Mouse (Mus musculus) forelimb bud, embryonic 11.5 days (tissue): Measurements from ENCODE around the gene Cdh16.
A peak's percentile ranks its signal among the peaks of the same experiment; 100 is the strongest.
"Not testable (repeated sequence)": the region's sequence is repeated elsewhere in the genome, so short reads cannot be mapped to it uniquely, and the experiment has no call there.

Source experiments
- DNase-seq: peaks from one replicate; pipeline ENCODE4 v3.0.0-alpha.2; 2012; ENCODE audit warnings: low read depth, low spot score

Gene Cdh16

DNA sequence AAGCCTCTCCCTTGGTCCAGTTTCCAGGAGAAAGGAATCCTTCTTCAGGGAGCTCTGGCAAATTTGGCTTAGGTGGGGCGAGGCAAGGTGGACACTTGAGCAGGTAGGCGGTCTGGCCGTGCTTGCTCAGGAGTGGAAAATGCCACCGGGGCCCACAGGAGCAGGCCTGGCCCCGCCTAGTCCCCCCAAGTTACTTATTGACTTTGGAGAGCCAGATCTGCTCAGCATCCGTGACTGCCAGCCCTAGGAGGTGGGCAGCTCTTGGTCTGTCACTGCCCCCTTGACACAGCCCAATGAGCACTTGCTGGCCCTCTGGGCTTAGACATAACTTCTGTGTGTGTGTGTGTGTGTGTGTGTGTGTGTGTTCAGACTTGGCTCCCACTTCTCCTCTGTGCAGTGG is at the start of gene Cdh16:
Cdh16 (minus strand) TSS at position 236 of the 400 bp plus-strand sequence.
- DNase-seq = no peak

DNA sequence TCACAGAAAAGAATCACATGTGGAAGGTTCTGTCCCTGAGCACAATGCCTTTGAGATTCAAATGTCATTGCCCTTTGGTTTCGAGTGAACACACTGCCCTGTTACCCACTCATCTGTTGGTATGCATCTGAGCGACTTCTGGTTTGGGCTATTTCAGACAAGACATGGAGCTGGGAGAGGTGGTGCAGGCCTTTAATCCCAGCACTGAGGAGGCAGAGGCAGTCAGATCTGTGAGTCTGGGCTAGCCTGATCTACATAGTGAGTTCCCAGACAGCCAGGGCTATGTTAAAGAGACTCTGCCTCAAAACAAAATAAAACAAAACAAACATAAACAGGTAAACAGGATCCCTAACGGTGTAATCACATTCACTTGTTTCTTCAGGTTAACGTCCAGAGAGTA is 31.4 kb upstream of the Cdh16 start:
- DNase-seq = no peak

DNA sequence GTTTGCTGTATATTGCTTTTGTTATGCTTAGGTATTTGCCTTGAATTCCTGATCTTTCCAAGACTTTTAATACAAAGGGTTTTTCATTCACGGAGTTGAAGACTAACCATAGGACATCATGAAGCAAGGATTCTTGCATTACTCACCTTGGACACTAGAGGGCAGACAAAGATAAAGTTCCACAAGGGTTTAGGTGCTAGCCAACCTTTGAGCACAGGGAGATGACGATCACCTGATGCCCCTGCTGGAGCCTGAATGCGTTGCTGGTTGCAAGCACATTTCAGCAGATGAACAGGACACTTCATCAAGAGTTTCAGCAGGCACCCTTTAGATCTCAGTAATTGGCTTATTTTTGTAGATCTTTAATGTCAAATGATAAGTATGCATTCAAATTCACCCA is 30.8 kb upstream of the Cdh16 start:
- peak; percentile 91 for DNase-seq

DNA sequence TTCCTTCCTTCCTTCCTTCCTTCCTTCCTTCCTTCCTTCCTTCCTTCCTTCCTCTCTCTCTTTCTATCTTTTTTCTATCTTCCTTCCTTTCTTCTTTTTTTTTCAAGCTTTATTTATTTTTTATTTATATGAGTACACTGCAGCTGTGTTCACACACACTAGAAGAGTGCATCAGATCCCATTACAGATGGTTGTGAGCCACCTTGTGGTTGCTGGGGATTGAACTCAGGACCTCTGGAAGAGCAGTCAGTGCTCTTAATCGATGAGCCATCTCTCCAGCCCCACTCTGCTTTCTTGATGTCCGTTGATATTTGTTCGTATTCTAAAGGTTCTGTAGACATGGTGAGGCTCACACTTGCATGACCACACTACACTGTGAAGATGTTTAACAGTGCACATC is 20.0 kb upstream of the Cdh16 start:
- DNase-seq = not testable (repeated sequence)

DNA sequence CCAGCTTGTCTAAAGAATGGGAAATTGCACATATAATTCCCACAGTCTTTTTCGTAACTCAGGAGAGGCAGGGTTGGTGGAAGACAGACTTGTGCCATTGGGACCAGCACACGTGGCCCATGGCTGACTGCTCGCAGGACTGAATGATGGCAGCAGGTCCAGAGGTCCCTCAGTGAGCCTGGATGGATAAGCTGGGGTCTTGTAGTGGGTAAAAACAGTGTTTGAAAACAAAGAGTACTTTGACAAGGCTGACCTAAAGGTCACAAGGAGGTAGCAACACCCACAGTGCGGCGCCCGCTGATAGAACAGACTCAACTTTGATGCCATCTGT is 18.1 kb upstream of the Cdh16 start:
- DNase-seq = no peak

DNA sequence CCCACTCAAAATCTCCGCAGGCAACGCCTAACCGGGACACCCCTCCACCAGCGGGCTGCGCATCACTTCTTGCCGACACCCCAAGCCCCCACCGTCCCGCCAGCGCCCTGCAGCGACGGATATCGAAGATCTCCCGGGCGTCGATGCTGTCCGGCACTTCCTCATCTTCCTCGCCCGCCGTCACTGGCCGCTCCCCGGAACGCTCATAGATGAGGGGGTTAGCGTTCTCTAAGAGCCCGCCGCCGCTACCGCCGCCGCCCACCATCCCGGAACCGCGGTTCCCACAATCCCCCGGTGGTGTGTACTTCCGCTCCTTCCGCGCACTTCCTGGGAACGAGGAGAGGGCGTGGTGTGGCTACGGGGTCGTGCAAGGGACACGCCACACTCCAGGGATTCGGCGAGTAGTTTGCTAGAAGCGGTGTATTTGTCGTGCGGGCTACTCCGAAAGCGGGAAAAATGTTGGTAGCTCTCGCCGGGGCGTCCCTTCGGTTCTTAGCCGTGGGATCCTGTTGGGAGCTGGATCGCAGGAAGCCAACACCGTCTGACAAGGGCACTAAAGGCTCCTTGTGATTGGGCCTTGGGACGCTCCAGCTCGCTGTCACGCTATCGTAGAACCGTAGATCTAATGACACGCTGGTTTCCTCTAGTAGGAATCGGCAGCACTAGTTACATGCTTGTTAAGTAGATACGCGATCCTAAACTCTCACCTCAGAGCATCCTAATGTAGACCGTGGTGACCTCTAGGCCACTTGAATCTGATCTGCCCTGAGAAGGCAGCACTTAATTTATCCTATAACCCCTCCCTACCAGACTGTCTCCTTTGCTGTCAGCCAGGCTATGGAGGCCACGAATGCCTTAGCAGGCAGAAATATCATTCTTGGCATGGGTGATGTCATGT is 17.5 kb upstream of the Cdh16 start, which contains the start of gene Ciao2b:
Ciao2b (minus strand) TSS at position 540 of the 898 bp plus-strand sequence.
- DNase-seq = peak; percentile 79

DNA sequence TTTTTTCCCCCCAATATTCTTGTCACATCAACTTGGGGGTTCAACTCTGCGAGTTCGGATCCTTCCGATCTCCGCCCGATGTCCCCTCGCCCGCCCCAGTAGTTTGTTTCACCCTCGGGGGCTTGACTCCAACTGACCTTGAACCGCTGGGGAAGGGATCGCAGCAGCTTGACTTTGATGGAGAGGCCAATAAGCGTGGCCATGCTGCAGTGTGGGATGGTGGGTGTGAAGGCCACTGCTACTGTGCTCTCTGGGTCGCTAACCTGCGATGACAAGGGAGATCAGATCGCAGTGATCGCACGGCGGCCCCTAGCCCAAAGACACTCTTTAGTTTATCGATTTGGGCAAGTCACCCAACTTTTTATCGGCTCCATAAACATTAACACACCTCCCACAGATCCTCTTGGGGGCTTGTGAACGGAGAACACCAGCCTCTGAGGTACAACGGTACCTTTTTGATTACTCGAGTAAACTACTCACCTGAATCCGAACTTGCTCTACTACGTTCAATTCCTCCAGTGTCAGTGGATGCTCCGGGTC is 16.7 kb upstream of the Cdh16 start:
- no peak for DNase-seq

DNA sequence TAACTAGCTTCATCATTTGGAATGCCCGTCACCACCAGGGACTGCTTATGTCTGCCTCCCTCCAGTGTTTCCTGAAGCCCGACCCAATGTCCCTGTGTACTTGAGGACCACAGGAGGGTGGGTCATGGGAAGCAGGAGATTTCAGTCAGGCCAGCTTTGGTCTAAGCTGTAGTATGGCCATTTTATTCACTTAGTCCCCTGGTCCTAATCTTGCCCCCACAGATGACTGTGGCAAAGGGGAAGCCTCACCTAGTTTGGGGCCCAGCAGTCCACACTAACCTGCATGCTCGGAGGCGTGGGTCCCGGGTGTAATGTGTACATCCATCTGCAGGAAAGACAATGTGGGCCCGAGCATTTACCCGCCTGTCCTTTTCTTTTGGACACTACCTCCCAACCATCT is 16.0 kb upstream of the Cdh16 start:
- no peak for DNase-seq

DNA sequence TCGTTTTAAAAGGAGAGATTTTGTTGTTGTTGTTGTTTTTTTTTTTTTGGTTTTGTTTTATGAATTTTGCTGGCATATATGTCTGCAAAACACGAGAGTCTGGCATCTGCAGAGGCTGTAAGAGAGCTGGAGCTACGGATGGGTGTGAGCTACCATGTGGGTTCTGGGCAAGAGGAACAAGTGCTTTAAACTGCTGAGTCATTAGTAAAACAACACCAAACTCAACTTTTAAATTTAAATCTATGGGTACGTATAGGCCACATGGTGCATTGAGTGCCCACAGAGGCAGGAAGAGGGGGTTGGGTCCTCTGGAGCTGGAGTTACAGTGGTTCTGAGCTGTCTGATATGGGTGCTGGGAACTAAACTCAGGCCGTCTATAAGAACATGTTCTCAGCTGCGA is 13.8 kb upstream of the Cdh16 start:
- DNase-seq = no peak

DNA sequence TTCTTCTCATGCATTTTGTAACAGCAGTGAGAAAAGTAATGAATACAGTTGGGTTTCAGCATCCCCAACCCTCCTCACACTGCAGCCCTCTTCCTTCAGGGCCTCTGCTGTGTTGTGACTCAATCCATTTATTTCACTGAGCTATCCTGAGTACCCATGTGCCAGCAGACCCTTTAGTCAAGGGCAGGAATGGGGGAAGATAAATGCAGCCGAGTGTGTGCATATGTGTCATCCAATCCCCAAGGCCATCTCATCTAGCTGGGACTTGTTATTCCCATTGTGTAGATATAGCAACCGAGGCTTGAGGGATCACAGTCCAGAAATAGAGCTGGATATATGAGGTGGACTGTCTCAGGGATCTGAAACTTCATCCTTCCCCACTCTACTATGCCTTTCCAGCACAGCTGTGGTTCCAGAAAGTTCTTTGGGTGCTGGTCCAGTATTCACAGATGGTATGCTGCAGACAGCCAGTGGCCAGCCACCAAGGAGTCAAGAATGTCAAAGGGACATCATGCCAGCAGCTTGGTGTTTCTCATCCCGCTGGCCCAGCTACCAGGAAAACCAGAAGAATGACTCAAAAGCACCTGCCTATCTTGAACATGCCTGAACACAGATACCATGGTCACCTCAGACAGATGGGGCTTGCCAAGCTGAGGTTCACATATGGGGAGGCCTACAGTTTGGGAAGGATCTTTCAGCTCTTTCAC is 11.0 kb upstream of the Cdh16 start:
- DNase-seq = no peak

DNA sequence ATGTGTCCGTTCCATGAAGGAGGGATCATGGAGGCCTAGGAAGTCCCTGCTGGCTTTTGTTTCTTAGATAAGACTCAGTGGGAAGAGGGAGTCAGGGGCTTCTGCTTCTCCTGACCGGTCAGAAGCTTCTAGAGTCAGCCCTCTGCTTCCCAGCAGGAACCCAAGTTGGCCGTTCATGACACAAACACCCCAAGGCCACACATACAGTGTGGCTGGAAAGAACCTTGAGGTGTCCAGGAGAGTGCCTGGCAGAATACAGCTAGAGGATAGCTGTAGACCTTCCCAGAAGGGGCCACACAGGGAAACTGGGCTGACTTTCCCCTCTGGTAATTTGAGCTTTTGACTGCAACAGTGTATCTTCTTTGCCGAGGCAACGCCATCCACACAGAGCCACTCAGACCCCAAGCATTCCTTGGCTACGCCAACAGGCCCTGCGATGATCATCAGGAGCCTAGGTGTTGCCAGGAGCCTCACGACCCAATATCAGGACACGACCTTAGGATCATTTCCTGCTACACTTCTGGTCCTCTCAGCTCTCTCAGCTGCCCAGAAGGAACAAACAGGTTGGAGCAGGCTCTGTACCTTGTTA is 9.1 kb upstream of the Cdh16 start:
- DNase-seq = no peak

DNA sequence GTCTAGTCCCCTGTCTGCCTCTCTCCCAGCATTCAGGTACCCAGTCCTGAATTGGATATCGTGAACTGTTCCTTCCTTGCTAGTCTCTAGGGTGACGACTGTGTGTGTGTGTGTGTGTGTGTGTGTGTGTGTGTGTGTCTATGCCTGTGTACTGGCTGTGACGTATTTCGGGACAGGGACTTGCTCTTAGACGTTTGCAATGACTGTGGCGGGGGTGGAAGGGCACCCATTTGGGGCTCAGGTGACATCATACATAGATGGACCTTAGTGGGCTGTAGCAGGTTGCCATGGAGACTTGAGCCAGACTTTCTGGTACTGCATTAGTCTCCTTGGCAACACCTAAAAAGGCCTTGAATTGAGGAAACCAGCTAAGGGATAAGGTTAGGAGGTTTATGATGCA is 8.3 kb upstream of the Cdh16 start:
- DNase-seq = no peak

DNA sequence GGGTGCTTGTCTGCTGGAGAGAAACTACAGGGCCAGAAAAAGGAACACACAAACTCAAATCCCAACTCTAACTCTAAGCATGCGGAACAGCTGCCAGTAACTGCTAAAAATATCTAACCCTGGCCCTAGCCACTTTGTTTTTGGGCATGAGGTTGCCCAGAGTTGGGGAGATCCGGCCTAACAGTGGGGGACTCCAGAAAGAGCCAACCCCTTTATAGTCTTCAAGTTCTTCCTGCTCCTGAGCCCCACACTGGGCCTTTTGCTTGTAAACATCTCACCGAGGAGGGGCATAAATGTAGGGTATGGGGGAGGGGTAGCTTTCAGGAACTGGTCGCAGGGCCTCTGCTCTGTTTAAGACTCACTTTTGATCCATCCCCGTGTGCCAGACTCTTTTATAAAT is 7.8 kb upstream of the Cdh16 start:
- DNase-seq = peak; percentile 28

DNA sequence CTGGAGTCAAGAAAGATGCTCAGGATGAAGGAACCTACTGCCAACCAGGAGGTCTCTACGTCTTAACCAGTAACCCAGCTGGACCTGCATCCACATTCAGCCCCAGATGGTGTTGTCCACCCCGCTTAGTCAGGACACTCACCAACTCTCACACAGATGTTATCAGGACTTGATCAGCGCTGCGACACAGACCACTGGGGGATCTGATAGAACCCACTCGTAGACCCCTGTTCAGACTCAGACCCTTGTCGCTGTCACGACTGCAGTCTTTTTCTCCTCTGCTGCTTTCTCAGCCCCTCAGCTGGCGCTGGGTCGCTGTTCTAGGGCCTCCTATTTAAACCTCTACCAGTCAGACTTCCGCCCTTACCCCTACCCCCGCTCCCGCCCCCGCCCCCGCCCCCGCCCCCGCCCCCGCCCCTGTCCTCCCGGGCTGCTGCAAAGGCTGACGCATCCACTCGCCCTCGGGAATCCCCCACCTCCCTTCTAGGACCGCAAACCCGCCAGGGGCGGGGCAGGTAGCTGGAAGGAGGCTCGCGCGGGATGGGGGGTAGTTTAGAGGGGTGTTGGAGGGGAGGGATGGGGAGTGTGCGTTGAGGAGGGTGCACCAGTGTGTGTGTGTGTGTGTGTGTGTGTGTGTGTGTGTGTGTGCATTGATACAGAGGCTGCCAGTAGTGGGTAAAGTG is 6.9 kb upstream of the Cdh16 start, which contains the start of gene Rrad:
Rrad (minus strand) TSS at position 347 of the 683 bp plus-strand sequence.
- DNase-seq = peak; percentile 45

DNA sequence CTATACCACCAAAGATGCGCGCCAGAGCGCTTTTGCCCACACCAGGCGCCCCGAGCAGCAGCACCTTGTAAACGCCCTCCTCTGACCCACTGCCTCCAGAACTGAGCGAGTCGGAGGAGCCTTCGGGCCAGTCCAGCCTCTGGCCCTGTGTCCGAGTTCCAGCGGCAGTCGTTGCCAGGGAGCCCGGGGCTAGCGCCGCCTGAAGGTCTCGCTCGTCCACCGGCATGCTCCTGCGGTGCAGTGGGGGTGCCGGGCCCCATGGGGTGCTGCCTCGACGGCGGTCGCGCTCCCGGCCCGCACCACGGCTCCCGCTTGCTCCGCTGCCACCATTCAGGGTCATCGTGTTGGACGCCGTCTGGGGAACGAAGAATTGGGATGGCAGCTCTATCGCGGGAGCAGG is 6.4 kb upstream of the Cdh16 start:
- DNase-seq = no peak

DNA sequence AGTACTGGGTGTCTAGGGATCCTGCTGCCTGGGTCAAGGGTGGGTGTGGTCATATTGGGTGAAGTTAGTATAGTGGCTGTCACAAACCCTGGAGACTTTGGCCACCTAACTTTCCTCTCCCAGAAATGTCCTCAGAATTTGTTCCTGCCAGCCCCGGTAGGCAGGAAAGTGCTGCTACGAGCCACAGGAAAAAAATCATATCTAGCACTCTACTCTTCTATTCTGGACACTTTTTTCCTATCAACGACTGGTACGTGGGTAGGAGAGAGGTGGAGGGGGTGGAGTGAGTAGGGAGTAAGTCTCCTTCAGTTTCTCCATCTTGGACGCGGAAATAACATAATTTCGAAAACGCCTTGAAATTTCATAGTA is 5.9 kb upstream of the Cdh16 start:
- no peak for DNase-seq

DNA sequence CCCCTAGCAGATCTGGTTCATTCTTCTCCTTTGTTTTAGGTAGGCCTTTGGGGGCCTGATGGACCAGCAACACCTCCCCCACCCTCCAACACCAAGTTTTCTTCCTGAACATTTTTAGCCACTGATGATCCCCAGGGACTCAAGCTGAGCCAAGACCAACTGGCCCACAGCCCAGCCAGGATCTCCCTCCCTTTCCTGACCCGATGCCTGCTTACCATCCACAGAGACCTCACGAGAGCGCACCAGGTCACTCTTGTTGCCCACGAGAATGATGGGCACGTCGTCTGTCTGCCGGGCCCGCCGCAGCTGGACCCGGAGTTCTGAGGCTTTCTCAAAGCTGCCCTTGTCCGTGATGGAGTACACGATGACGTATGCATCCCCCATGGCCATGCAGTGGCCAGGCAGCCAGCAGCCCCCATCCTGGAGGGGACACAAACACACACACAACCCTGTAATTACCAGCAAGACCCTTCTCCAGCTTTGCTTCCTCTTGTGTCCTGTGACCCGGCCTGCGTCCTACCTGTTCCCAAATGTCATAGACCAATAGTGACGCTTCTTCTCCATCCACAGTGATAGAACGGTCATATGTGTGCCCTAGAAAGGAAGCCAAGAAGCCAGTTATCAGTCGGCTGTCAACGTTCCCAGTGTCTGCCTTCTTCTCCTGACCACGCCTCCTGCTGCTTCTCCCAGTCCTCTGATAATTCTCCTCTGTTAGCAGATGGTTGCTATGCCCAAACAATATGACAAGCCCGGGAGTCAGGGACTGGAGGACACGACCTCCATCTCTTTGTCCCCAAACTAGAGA is 5.3 kb upstream of the Cdh16 start:
- DNase-seq = no peak

DNA sequence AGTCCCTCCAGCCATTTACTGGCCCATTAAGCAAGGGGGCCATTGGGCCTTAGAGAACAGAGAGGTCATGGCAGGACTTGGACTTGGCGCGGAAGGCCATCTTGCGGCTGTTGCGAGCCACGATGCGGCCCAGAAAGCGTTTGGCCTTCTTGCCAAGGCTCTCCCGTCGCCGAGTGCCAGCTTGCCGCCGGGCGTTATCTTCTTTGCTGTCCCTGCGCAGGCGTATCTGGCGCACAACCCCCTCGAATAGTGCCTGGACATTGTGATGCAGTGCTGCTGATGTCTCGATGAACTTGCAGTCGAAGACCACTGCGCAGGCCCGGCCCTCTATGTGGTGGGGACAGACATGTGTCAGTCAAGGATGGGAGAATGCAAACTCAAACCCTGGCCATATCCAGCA is 4.2 kb upstream of the Cdh16 start:
- DNase-seq = no peak

DNA sequence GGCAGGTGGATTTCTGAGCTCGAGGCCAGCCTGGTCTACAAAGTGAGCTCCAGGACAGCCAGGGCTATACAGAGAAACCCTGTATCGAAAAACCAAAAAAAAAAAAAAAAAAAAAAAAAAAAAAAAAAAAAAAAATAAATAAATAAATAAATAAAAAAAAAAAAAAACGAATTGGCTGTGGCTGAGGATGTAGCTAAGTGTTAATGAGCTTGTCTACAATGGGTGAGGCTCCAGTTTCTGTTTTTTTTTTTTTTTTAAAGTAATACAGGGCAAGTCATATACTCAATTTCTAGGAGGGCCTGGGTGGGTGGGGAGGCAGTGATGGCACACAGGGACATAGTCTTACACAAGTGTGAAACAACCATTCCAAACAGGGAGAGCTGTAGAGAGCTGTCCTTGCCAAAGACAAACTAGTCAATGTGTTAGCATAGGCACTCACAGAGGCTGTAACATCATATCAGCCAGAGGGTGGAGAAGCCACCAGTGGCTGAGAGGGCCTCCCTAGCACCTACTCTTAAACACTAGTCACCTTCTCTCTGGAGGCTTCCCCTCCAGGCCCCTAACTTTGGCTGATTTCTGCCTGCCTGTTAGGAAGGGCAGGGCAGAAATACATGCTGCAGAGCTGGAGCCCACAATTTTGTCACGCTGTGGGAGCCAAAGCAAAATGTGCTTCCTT is 3.0 kb upstream of the Cdh16 start:
- DNase-seq = no peak

DNA sequence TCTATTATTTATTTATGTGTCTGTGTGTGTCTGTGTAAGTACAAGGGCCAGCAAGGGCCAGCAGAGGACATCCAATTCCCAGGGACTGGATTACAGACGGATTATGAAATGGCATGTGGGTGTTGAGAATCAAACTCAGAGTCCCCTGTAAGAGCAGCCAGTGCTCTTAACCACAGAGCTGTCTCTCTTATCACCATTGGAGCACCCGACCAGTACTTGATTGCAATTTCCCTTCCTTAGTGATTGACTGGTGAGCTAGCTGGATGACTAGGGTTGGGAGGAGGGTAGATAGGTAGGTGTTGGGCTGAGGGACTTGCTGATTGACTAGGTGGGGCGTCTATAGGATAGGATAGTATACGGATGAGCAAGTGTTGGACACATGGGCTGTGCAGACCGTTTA is 3.4 kb downstream of the Cdh16 start:
- DNase-seq = no peak
